Mouse (Mus musculus): ENCODE measurements at regions not wholly inside any gene's neighbourhood (a gene's known extent, or its start where the extent isn't known, plus 50 kb on each side); places are given as distances from the start of the nearest gene placed in this dataset.

GRCm38 (mm10) chr3:149424306-149424705 is 434.0 kb upstream of the Adgrl2 start:
- DNase-seq (ENCODE audit: low read depth, low spot score) = peak; percentile 20

- DNase-seq (ENCODE audit: low read depth, low spot score) = no peak
Observed at GRCm38 (mm10) chr3:149423491-149423890, 433.1 kb upstream of the Adgrl2 start.

DNA sequence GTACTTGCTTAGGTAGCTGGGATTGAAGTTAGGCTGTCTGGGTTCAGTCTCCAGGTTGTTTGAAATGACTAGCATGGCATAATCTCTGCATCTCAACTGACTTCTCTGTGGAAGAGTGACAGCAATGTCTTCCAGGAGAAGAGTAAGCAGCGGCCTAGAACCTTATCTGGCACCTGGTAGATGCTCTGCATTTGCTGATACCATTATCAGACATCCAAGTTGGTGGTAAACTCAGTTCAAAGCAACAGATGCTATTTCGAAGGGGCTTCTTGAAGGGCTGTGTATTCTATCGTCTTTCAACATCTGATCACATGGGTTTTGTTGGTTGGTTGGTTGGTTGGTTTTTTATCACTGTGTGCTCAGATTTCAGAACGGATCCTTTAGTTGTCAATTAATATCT is 424.7 kb upstream of the Adgrl2 start:
- no peak for DNase-seq (ENCODE audit: low read depth, low spot score)

DNA sequence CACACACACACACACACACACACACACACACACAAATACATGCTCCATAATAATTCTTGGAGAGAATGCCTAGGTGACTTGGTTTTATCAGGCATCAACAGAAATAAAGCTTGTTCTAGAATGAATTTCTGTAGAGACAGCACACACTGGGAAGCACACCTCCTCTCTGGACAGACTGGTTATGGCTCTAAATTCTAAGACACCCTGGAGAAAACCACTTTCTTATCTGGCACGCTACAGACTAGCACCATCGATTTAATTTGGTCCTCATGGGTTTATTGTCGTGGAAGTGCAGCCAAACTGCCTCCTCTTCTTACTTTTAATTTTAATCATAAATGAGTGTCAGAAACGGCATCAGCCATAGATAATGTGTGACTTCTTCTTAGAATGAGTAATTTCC is 422.8 kb upstream of the Adgrl2 start:
- no peak for DNase-seq (ENCODE audit: low read depth, low spot score)

DNA sequence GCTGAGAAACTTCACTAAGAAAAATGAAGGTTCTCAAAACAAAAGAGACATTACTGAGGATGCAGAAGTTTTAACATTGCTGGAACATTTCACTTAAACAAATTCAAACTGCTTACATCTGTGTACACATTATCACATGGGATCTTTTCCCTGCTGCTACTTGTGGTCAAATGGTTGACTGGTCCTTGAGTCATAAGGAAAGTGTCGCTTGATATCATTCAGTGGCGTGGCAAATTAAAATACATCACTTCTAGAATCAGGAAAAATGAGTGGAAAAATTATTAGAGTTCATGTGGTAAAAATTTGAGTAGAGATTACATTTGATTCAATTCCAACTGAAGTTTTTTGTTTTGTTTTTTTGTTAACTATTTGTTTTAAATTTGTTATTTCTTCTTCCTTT is 420.2 kb upstream of the Adgrl2 start:
- DNase-seq (ENCODE audit: low read depth, low spot score) = no peak

DNA sequence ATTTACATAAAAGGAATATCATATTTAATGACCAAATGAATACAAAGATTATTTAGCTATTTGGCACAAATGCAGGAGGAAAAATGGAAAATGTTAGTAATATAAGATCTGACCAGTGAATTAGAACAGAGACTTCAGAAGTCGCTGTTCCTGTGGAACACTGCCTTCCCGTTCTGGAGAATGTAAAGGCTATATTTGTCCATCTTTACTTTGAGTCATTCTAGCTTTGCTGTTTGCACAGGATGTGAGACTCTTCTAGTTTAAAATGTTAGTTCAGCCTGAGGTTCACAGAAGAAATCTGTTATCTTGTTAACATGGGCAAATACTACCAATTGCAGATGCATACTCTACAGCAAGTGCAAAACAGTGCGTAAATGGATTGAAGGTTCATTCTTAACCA is 418.5 kb upstream of the Adgrl2 start:
- DNase-seq (ENCODE audit: low read depth, low spot score) = no peak

DNA sequence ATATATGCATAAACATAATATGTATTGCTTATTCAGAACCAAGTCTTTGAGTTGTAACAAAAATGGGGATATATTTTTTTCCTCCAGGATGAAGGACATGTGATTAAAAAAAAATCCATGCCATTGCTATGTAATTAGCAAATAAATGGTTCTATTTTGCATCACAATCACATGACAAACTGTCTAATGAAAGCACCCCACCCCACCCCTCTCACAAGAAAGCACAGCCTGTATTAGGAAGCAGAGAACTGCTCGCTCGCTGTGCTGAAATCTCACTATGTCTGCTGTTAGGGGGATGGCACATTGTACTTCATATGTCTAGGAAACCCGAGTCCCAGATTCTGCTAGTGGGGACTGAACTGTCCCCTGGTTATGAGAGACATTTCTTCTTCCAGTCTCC is 415.5 kb upstream of the Adgrl2 start:
- no peak for DNase-seq (ENCODE audit: low read depth, low spot score)

- DNase-seq (ENCODE audit: low read depth, low spot score) = no peak
Observed at GRCm38 (mm10) chr3:149404691-149405090, 414.3 kb upstream of the Adgrl2 start.

- no peak for DNase-seq (ENCODE audit: low read depth, low spot score)
Observed at GRCm38 (mm10) chr3:149402496-149402895, 412.1 kb upstream of the Adgrl2 start.

DNA sequence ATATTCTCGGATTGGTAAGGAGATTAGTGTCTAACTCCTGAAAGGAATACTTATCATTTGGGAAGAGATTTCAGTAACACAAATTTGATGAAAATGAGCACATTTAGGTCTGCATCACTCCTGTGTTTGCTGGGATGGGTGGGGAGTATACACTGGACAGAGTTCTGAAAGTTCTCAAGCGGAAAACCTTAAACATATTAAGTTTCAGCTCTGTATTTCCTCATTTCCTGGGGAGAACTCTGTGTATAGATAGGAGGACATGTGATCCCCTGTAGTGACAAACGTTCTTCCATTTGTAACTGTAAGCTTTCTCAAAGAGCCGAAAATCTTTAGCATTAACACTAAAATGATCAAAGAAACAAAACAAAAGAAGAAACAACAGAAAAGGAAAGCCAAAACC is 404.7 kb upstream of the Adgrl2 start:
- no peak for DNase-seq (ENCODE audit: low read depth, low spot score)

DNA sequence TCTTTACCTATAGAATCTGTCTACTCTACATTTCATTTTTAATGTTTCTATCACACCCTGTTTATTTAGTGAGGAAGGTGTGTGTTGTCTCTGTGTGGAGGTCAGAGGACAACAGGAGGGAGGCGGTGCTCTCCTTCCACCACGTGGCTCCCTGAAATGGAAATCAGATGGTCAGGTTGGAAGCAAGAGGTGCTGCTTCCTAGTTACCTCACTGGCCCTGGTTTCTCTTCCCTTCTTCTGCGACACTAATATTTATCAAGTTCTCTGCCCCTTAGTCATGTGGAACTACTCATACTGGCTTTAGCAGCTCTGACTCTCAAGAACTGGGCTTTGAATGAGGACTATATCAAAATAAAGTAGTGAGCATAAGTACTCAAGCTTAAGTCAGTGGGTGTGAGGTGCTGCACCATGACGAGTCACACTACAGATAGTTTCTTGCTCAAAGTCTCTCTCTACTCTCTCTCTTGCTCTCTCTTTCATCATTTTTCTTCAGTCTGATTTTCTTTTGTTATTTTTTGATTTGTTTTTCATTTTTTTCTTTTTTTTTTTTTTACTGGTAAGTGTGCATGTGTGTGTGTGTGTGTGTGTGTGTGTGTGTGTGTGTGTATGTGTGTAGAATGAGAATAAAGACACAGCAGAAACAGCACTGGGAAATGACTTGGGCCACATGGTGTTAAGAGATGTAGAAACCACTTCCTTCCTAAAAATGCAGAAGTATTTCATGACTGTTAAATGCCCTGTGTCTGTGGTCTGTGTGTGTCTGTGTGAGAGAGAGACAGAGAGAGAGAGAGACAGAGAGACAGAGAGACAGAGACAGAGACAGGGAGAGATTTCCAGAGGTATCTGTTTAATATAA is 403.2 kb upstream of the Adgrl2 start:
- DNase-seq (ENCODE audit: low read depth, low spot score) = no peak

GRCm38 (mm10) chr3:149392164-149392563 is 401.8 kb upstream of the Adgrl2 start:
- no peak for DNase-seq (ENCODE audit: low read depth, low spot score)

DNA sequence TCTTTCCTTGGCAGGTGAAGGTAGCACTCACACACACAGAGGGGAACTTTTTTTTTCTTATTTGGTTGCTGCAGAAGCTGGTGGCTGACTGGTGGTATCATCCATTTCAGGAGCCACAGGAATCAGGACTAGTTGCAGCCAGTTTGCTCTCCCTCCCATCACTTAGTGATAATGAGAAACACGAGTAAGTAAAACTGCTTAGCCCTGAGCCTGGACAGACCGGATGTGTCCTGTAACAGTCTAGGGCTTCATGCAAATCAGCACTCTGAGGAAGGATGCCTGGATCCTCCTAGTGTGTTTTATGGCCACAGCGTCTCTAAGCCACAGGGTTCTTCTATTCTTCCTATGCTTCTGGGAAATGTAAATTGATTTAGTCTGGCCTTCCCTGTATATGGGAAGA is 397.2 kb upstream of the Adgrl2 start:
- no peak for DNase-seq (ENCODE audit: low read depth, low spot score)

DNA sequence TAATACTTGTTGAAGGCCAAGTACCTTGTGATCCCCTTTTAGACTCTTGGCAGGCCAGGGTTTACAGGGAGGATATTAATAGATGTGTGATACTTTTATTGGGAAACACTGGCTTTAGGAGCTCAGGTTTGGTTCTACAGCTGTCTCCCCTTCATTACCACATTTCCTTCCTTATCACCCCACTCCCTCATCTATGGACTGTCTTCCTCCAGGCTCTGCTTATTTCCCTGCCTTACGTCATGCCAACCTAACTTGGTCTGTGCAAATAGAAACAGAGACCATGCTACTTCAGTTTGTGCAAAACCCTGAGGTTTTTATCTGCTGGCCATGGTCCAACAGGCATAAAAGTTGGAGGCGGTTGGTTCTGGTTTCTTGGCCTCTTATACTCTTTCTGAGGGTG is 395.7 kb upstream of the Adgrl2 start:
- no peak for DNase-seq (ENCODE audit: low read depth, low spot score)

GRCm38 (mm10) chr3:149385336-149385735 is 395.0 kb upstream of the Adgrl2 start:
- no peak for DNase-seq (ENCODE audit: low read depth, low spot score)

- no peak for DNase-seq (ENCODE audit: low read depth, low spot score)
Observed at GRCm38 (mm10) chr3:149381559-149382245, 391.3 kb upstream of the Adgrl2 start.

DNA sequence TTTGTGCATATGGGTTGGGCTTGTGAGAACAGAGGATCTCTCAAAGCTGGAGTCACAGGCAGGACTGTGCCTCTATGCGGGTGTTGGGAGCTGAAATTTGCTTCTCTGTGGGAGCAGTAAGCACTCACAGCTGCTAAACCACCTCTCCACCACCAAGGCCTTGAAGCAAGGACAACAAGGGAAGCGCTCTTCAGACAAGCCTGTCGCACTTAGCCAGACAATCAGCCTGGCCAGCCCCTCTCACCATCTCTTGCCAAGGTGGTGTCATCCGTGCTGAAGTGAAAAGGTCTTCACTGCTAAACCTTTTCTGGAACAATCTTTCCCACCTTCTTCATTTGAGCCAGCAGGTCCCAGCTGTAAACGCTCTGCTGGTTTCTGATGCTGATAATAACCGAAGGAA is 390.7 kb upstream of the Adgrl2 start:
- no peak for DNase-seq (ENCODE audit: low read depth, low spot score)

- no peak for DNase-seq (ENCODE audit: low read depth, low spot score)
Observed at GRCm38 (mm10) chr3:149379866-149380472, 389.6 kb upstream of the Adgrl2 start.

DNA sequence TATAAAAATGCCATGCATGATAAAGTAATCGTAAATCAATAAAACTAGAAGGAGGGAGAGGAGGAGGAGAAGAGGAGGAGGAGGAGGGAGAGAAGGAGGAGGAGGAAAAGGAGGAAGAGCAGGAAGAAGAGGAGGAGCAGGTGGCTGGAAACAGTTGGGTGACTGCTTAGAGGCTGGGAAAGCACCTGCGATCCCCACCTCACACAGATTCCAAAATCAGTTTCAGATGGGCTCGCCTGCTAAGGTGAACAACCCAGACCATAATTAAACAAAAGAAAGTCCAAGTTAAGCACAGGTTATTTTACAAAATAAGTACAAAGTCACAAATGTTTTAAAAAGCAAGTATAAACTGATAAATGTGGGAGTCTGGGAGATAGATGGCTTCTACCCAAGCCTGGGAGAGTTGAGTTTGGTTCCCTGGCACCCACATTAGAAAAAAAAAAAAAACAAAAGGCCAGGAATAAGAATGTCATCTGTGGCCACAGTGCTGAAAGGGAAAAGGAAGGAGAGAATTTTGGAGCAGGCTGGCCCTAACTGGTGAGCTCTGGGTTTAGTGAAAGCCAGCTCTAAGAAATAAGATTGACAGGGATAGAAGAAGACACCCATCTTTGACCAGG is 389.0 kb upstream of the Adgrl2 start:
- DNase-seq (ENCODE audit: low read depth, low spot score) = no peak

- no peak for DNase-seq (ENCODE audit: low read depth, low spot score)
Observed at GRCm38 (mm10) chr3:149371439-149371838, 381.1 kb upstream of the Adgrl2 start.

GRCm38 (mm10) chr3:149370517-149371227 is 380.3 kb upstream of the Adgrl2 start:
- no peak for DNase-seq (ENCODE audit: low read depth, low spot score)

DNA sequence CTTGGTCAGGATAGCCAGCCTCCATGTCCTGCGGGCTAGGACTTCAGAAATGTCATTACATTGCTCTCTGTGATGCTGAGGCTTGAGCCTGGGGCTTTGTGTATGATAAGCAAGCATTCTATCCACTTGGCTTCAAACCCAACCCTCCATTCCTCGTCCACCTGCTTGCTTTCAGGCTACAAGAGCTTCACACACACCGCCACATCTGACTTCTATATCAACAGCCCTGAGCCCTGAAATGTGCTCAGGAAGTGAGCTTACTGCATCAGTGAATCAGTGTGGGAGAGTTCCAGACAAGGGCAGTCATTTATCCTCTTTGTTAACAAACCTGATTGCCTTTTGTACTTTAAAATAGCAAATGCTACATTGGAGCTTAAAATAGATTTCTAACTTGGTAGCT is 377.5 kb upstream of the Adgrl2 start:
- no peak for DNase-seq (ENCODE audit: low read depth, low spot score)

All from retina, adult 2 months (tissue).